ENCODE assay signal across 13 mouse cellular contexts in the genomic region with DNA sequence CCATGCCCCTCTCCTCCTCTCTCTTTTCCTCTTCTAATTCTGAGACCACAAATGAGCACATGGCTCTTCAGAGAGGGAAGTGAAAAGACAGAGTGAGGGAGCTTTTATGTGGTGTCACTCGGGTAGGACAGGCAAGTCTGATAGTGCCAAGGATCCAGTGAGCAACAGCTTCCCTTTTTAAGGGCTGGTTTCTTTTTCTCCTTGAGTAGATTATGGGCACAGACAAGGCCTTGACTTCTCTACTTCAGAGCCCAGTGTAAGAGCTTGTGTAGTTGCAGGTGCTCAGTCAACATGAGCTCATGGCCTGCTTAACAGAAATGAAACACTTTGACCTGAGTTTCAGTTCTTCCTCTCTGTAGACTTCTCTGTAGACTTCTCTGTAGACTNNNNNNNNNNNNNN. TPM values are rescaled to one million over a fixed set of nuclear protein-coding genes. Genes with fewer than 3 reads are reported as not detected.
A peak's percentile ranks its signal among the peaks of the same experiment; 100 is the strongest.
DNase-seq lines count a peak whose midpoint lies in the region; ATAC-seq lines count a peak whose summit lies in the region.
"Had no signal": no experiment of that assay in that cellular context is flagged by ENCODE, and none has a peak within 500 bp of the region (broad histone marks: within the 10 kb centered on the region; RNA-seq: fewer than 3 reads in every experiment).

No protein-coding gene starts in this region.

- intact Hi-C loops in heart, postnatal 10 days (cut with DNase I) = no loop called here

- 66% methylated on average over 1 of the region's 1 CpGs for WGBS in hindbrain, embryonic 10.5 days

- peak; percentile 6 for DNase-seq in heart, adult 8-10 months (ENCODE audit: low spot score)
- DNase-seq in heart, postnatal 10 days = no peak
- DNase-seq in spleen, postnatal 36 days (ENCODE audit: low spot score in 2 of 2) = peak; percentile 75 to 77
- no peak for DNase-seq in spleen, adult 12 weeks (ENCODE audit: low spot score)
- no peak for DNase-seq in adrenal gland, postnatal 25 days
- no peak for DNase-seq in hindbrain, embryonic 10.5 days (ENCODE audit: low spot score)
- DNase-seq in adrenal gland, postnatal 10 days = no peak
- DNase-seq: heart, postnatal 36 days; kidney, postnatal 14 days had no signal

- ATAC-seq in monocyte, adult 5-6 weeks (replicated peaks; ENCODE audit: insufficient number of reproducible peaks, low FRiP score, low TSS enrichment, poor library complexity, severe bottlenecking) = peak; percentile 74

- H3K4me1 ChIP-seq in hindbrain, embryonic 10.5 days (replicated peaks) = no peaks in the 10 kb centered on the region

- no peak overlapping the region for H3K4me3 ChIP-seq in hindbrain, embryonic 10.5 days
- H3K4me3 ChIP-seq: myocyte had no signal

- H3K27ac ChIP-seq in hindbrain, embryonic 10.5 days = no peak overlapping the region

- H3K27me3 ChIP-seq in hindbrain, embryonic 10.5 days (ENCODE audit: insufficient read depth, poor library complexity, severe bottlenecking) = no peaks in the 10 kb centered on the region

- H3K36me3 ChIP-seq in hindbrain, embryonic 10.5 days = no peaks in the 10 kb centered on the region

- H3K9me3 ChIP-seq in hindbrain, embryonic 10.5 days = no peaks in the 10 kb centered on the region

RNA-seq across cellular contexts. Expression of gene Il2ra, which starts 5.5 kb away (rescaled TPM):
- 1 to 10 TPM in 3 of 4 experiments, under 1 TPM in 1; 0.62 to 1.5 (median 1.3) TPM for total RNA-seq in heart, adult 8-10 months (2022)
- total RNA-seq in heart, postnatal 10 days (2021) = under 1 TPM; 0.29 to 0.64 TPM
- 0.48 to 2.1 TPM (median 0.49 TPM) in 3 replicates for total RNA-seq in monocyte, adult 5-6 weeks (2017)
- total RNA-seq in adrenal gland, postnatal 25 days (2021) = 0.12 TPM in 1 of 2 replicates, not detected in the other
- not detected in 2 replicates for polyA plus RNA-seq in hindbrain, embryonic 10.5 days (2016; fragmentation: Nextera tagmentation; extraction: Ambion mirVana)
- total RNA-seq in adrenal gland, postnatal 10 days (2021) = under 1 TPM; 0.48 to 0.66 TPM
- polyA plus RNA-seq: myocyte had no signal

RNA-seq across cellular contexts. Expression of gene Gm17490, which starts 11.1 kb away (rescaled TPM):
- total RNA-seq in heart, adult 8-10 months (2022) = not detected
- total RNA-seq in heart, postnatal 10 days (2021) = not detected
- not detected in 3 replicates for total RNA-seq in monocyte, adult 5-6 weeks (2017)
- total RNA-seq in adrenal gland, postnatal 25 days (2021) = not detected in 2 replicates
- polyA plus RNA-seq in hindbrain, embryonic 10.5 days (2016; fragmentation: Nextera tagmentation; extraction: Ambion mirVana) = not detected in 2 replicates
- not detected for total RNA-seq in adrenal gland, postnatal 10 days (2021)
- total RNA-seq: heart, postnatal 36 days; left cerebral cortex, postnatal 36 days had no signal
- polyA plus RNA-seq: lung, embryonic 16.5 days; myocyte had no signal

RNA-seq across cellular contexts. Expression of gene Rbm17, which starts 33.2 kb away (rescaled TPM):
- total RNA-seq in heart, adult 8-10 months (2022) = 10 to 100 TPM; 46.0 to 59.0 (median 51.3) TPM
- total RNA-seq in heart, postnatal 10 days (2021) = 10 to 100 TPM; 64.9 to 80.2 TPM
- total RNA-seq in monocyte, adult 5-6 weeks (2017) = 123 to 141 TPM (median 133 TPM) in 3 replicates
- total RNA-seq in adrenal gland, postnatal 25 days (2021) = 109 and 114 TPM in 2 replicates
- polyA plus RNA-seq in hindbrain, embryonic 10.5 days (2016; fragmentation: Nextera tagmentation; extraction: Ambion mirVana) = 160 and 195 TPM in 2 replicates
- total RNA-seq in adrenal gland, postnatal 10 days (2021) = 100 to 1,000 TPM; 116 to 118 TPM

Comparison
In these comparisons a context has a peak if more than half of its experiments do, and no peak if none do; other contexts are left out.
1. DNase-seq: peak in heart, adult 8-10 months (single experiment) and spleen, postnatal 36 days (2 of 2); none in heart, postnatal 10 days (0 of 2), spleen, adult 12 weeks (single experiment), adrenal gland, postnatal 25 days (single experiment), hindbrain, embryonic 10.5 days (single experiment) and adrenal gland, postnatal 10 days (single experiment).